Mouse (Mus musculus) kidney, postnatal 14 days (tissue): Measurements from ENCODE around the gene Bcl2l1.
A peak's percentile ranks its signal among the peaks of the same experiment; 100 is the strongest.

Experiments used
- DNase-seq: peaks from one replicate; pipeline ENCODE4 v3.0.0; 2022; ENCODE audit warnings: mixed read lengths

Bcl2l1 gene

GRCm38 (mm10) chr2:152823770-152824169 is 7.8 kb downstream of the Bcl2l1 start:
- DNase-seq: no peak

GRCm38 (mm10) chr2:152821566-152821965 is 10.0 kb downstream of the Bcl2l1 start:
- no peak for DNase-seq

GRCm38 (mm10) chr2:152821023-152821422 is 10.5 kb downstream of the Bcl2l1 start:
- DNase-seq: peak; percentile 81

GRCm38 (mm10) chr2:152820369-152820768 is 11.2 kb downstream of the Bcl2l1 start:
- DNase-seq: peak; percentile 82

- no peak for DNase-seq
Observed at GRCm38 (mm10) chr2:152819926-152820325, 11.6 kb downstream of the Bcl2l1 start.

GRCm38 (mm10) chr2:152819097-152819624 is 12.4 kb downstream of the Bcl2l1 start:
- DNase-seq: no peak

- peak; percentile 63 for DNase-seq
Observed at GRCm38 (mm10) chr2:152818679-152819078, 12.8 kb downstream of the Bcl2l1 start.

GRCm38 (mm10) chr2:152817596-152818291 is 13.8 kb downstream of the Bcl2l1 start:
- peak; percentile 73 for DNase-seq

GRCm38 (mm10) chr2:152816657-152817348 is 14.7 kb downstream of the Bcl2l1 start:
- DNase-seq: peak; percentile 39

- peak; percentile 75 for DNase-seq
Observed at GRCm38 (mm10) chr2:152815879-152816656, 15.5 kb downstream of the Bcl2l1 start.

GRCm38 (mm10) chr2:152814213-152814874 is 17.2 kb downstream of the Bcl2l1 start:
- peak; percentile 71 for DNase-seq

GRCm38 (mm10) chr2:152813232-152813631 is 18.3 kb downstream of the Bcl2l1 start:
- DNase-seq: no peak

GRCm38 (mm10) chr2:152811336-152812165 is 20.0 kb downstream of the Bcl2l1 start:
- DNase-seq: peak; percentile 49

- no peak for DNase-seq
Observed at GRCm38 (mm10) chr2:152810158-152810941, 21.2 kb downstream of the Bcl2l1 start.

- DNase-seq: no peak
Observed at GRCm38 (mm10) chr2:152808178-152808577, 23.4 kb downstream of the Bcl2l1 start.

GRCm38 (mm10) chr2:152806037-152806436 is 25.5 kb downstream of the Bcl2l1 start:
- peak; percentile 58 for DNase-seq

GRCm38 (mm10) chr2:152805111-152805490 is 26.4 kb downstream of the Bcl2l1 start:
- DNase-seq: no peak

- DNase-seq: peak; percentile 75
Observed at GRCm38 (mm10) chr2:152804408-152805110, 27.0 kb downstream of the Bcl2l1 start.

- DNase-seq: no peak
Observed at GRCm38 (mm10) chr2:152803081-152803480, 28.4 kb downstream of the Bcl2l1 start.

GRCm38 (mm10) chr2:152802303-152802702 is 29.2 kb downstream of the Bcl2l1 start:
- DNase-seq: no peak
